Mouse (Mus musculus): ENCODE measurements around the gene Dnal1.
A peak's percentile ranks its signal among the peaks of the same experiment; 100 is the strongest.

Dnal1 gene

GRCm38 (mm10) chr12:84161616-84162433, 47.7 kb downstream of the Dnal1 start:
- no peak for DNase-seq (ENCODE audit: extremely low spot score, low spot score)

- no peak for DNase-seq (ENCODE audit: extremely low spot score, low spot score)
These were observed 49.0 kb downstream of the Dnal1 start for GRCm38 (mm10) chr12:84163133-84163532.

- DNase-seq (ENCODE audit: extremely low spot score, low spot score), result no peak
These were observed 49.5 kb downstream of the Dnal1 start for GRCm38 (mm10) chr12:84163586-84164110.

GRCm38 (mm10) chr12:84165631-84166373, 51.6 kb downstream of the Dnal1 start:
- DNase-seq (ENCODE audit: extremely low spot score, low spot score), result no peak

GRCm38 (mm10) chr12:84170610-84171009, 56.4 kb downstream of the Dnal1 start:
- DNase-seq (ENCODE audit: extremely low spot score, low spot score), result no peak

- no peak for DNase-seq (ENCODE audit: extremely low spot score, low spot score)
These were observed 58.0 kb downstream of the Dnal1 start for GRCm38 (mm10) chr12:84172216-84172615.

- DNase-seq (ENCODE audit: extremely low spot score, low spot score), result no peak
These were observed 58.7 kb downstream of the Dnal1 start for GRCm38 (mm10) chr12:84172862-84173261.

GRCm38 (mm10) chr12:84173309-84173915, 59.2 kb downstream of the Dnal1 start:
- DNase-seq (ENCODE audit: extremely low spot score, low spot score), result no peak

GRCm38 (mm10) chr12:84174190-84174811, 60.1 kb downstream of the Dnal1 start:
- no peak for DNase-seq (ENCODE audit: extremely low spot score, low spot score)

- no peak for DNase-seq (ENCODE audit: extremely low spot score, low spot score)
These were observed 60.7 kb downstream of the Dnal1 start for GRCm38 (mm10) chr12:84174871-84175270.

- peak; percentile 75 for DNase-seq (ENCODE audit: extremely low spot score, low spot score)
These were observed 61.5 kb downstream of the Dnal1 start for GRCm38 (mm10) chr12:84175659-84176061.

GRCm38 (mm10) chr12:84176126-84176769, 62.1 kb downstream of the Dnal1 start:
- peak; percentile 53 for DNase-seq (ENCODE audit: extremely low spot score, low spot score)

- no peak for DNase-seq (ENCODE audit: extremely low spot score, low spot score)
These were observed 63.0 kb downstream of the Dnal1 start for GRCm38 (mm10) chr12:84176886-84177765.

GRCm38 (mm10) chr12:84178052-84178451, 63.9 kb downstream of the Dnal1 start:
- no peak for DNase-seq (ENCODE audit: extremely low spot score, low spot score)

GRCm38 (mm10) chr12:84178652-84179445, 64.7 kb downstream of the Dnal1 start:
- no peak for DNase-seq (ENCODE audit: extremely low spot score, low spot score)

GRCm38 (mm10) chr12:84180090-84180489, 65.9 kb downstream of the Dnal1 start:
- no peak for DNase-seq (ENCODE audit: extremely low spot score, low spot score)

- DNase-seq (ENCODE audit: extremely low spot score, low spot score), result no peak
These were observed 66.7 kb downstream of the Dnal1 start for GRCm38 (mm10) chr12:84180701-84181435.

- DNase-seq (ENCODE audit: extremely low spot score, low spot score), result no peak
These were observed 67.8 kb downstream of the Dnal1 start for GRCm38 (mm10) chr12:84181999-84182398.

All from neural tube, embryonic 10.5 days (tissue).